23 mouse cellular contexts compared by ENCODE assay signal in genomic region chr2:164040949-164041348, GRCm38 (mm10). TPM values are rescaled to one million over a fixed set of nuclear protein-coding genes. Genes with fewer than 3 reads are reported as not detected.
DNase-seq lines count a peak whose midpoint lies in the region; ATAC-seq and TF ChIP-seq lines count a peak whose summit lies in the region.
"Had no signal": no experiment of that assay in that cellular context is flagged by ENCODE, and none has a peak within 500 bp of the region (broad histone marks: within the 10 kb centered on the region; RNA-seq: fewer than 3 reads in every experiment).

No protein-coding gene starts in this region.

- H3K4me1 ChIP-seq in liver, embryonic 14.5 days (replicated peaks; ENCODE audit: control insufficient read depth in 2 of 2, insufficient read depth in 2 of 2, low read length in 1 of 2) = no peaks in the 10 kb centered on the region
- peaks cover 3% of the 10 kb centered on the region for H3K4me1 ChIP-seq in bone marrow, adult 2 months (ENCODE audit: control insufficient read depth, insufficient read depth, low read length)
- H3K4me1 ChIP-seq: hindbrain, embryonic 13.5 days had no signal

- H3K27ac ChIP-seq in liver, embryonic 14.5 days = no peak overlapping the region
- H3K27ac ChIP-seq in bone marrow, adult 2 months (ENCODE audit: control insufficient read depth, insufficient read depth, low read depth, low read length, poor library complexity) = peak overlapping the region; percentile 42; the same call in 1 of the 2 replicates
- H3K27ac ChIP-seq: embryonic facial prominence, embryonic 15.5 days; hindbrain, embryonic 13.5 days; layer of hippocampus, adult 2 months; limb, embryonic 15.5 days had no signal

- 63% methylated on average over 6 of the region's 6 CpGs for WGBS in liver, embryonic 14.5 days (ENCODE audit: insufficient replicate concordance)
- WGBS in bone marrow, adult 2 months = 35% methylated on average over 6 of the region's 6 CpGs

- H3K4me3 ChIP-seq in liver, embryonic 14.5 days (ENCODE audit: insufficient read depth in 1 of 2, low read depth in 2 of 2, low read length in 2 of 2) = no peak overlapping the region
- no peak overlapping the region for H3K4me3 ChIP-seq in bone marrow, adult 2 months (replicated peaks; ENCODE audit: control insufficient read depth, low read depth, low read length)
- H3K4me3 ChIP-seq: embryonic facial prominence, embryonic 15.5 days; heart, embryonic 12.5 days; hindbrain, embryonic 13.5 days; layer of hippocampus, adult 2 months; limb, embryonic 15.5 days had no signal

- H3K4me2 ChIP-seq in liver, embryonic 14.5 days (ENCODE audit: low read depth) = no peak overlapping the region
- H3K4me2 ChIP-seq: embryonic facial prominence, embryonic 15.5 days; heart, embryonic 12.5 days; hindbrain, embryonic 13.5 days; limb, embryonic 15.5 days; midbrain, embryonic 11.5 days had no signal

- no peaks in the 10 kb centered on the region for H3K27me3 ChIP-seq in liver, embryonic 14.5 days (ENCODE audit: control insufficient read depth, insufficient read depth, low read length)
- H3K27me3 ChIP-seq: CH12.LX; embryonic facial prominence, embryonic 15.5 days; hindbrain, embryonic 13.5 days; limb, embryonic 15.5 days had no signal

- no peaks in the 10 kb centered on the region for H3K36me3 ChIP-seq in liver, embryonic 14.5 days (replicated peaks; ENCODE audit: control insufficient read depth, insufficient read depth, low read depth)
- H3K36me3 ChIP-seq: embryonic facial prominence, embryonic 15.5 days; heart, embryonic 12.5 days; hindbrain, embryonic 13.5 days; limb, embryonic 15.5 days had no signal

- ATAC-seq in liver, embryonic 14.5 days (ENCODE audit: insufficient read depth) = no peak
- peak; percentile 42; the same call in 1 of the 2 replicates for ATAC-seq in neutrophil, adult 5-6 weeks (ENCODE audit: extremely low read depth, insufficient number of reproducible peaks, low FRiP score, poor library complexity, severe bottlenecking)
- ATAC-seq: forebrain, embryonic 16.5 days; inflammation-experienced regulatory T-cells, adult 6 months had no signal

- no peak overlapping the region for H3K9ac ChIP-seq in liver, embryonic 14.5 days (replicated peaks)
- H3K9ac ChIP-seq: embryonic facial prominence, embryonic 15.5 days; heart, embryonic 12.5 days; hindbrain, embryonic 13.5 days; limb, embryonic 15.5 days had no signal

- no peak for TF ChIP-seq CTCF in liver, embryonic 14.5 days (IDR thresholded peaks at IDR 0.05; ENCODE audit: low read depth)
- TF ChIP-seq CTCF in bone marrow, adult 2 months (IDR thresholded peaks at IDR 0.05; ENCODE audit: control insufficient read depth, insufficient read depth, low read length) = no peak

- TF ChIP-seq EP300 in liver, embryonic 14.5 days (IDR thresholded peaks at IDR 0.05; ENCODE audit: low read depth) = no peak

- TF ChIP-seq POLR2A in bone marrow, adult 2 months (IDR thresholded peaks at IDR 0.05; ENCODE audit: borderline replicate concordance, control insufficient read depth, low read depth, low read length) = no peak

- H3K9me3 ChIP-seq in liver, embryonic 14.5 days (ENCODE audit: control insufficient read depth, low read length) = no peaks in the 10 kb centered on the region
- H3K9me3 ChIP-seq: embryonic facial prominence, embryonic 15.5 days; heart, embryonic 12.5 days; hindbrain, embryonic 13.5 days; limb, embryonic 15.5 days had no signal

- peak in 2 of 3 experiments; percentile 7 to 19 for DNase-seq in liver, embryonic 14.5 days (ENCODE audit: low read depth in 3 of 3, low spot score in 3 of 3)
- no peak for DNase-seq in liver
- peak; percentile 61 for DNase-seq in lung, postnatal 36 days
- DNase-seq in urinary bladder, postnatal 4 days (ENCODE audit: low spot score in 2 of 2) = no peak
- DNase-seq in retina, postnatal 1 day = no peak
- DNase-seq: cerebellum, postnatal 14 days; embryo, embryonic 11 days; heart, adult 11 months; heart, postnatal 14 days; kidney, adult 8-10 months; kidney, postnatal 14 days; thymus, adult 2 months had no signal

RNA-seq across cellular contexts. Expression of gene Pabpc1l, which starts 15.7 kb away (rescaled TPM):
- 0.22 and 0.29 TPM in 2 replicates for polyA plus RNA-seq in liver, embryonic 14.5 days (2012; rRNA removed)
- not detected in 2 replicates for polyA plus RNA-seq in liver, embryonic 14.5 days (2014; fragmentation: Nextera tagmentation; extraction: Ambion mirVana)
- 8.6 and 10.8 TPM in 2 replicates for polyA plus RNA-seq in bone marrow, adult 2 months (2011; ENCODE audit: insufficient read depth, insufficient read length, low replicate concordance, missing spikeins)
- 0.37 and 6.4 TPM in 2 replicates for total RNA-seq in neutrophil, adult 5-6 weeks (2017)

RNA-seq across cellular contexts. Expression of gene Stk4, which starts 29.2 kb away (rescaled TPM):
- 8.0 and 11.8 TPM in 2 replicates for polyA plus RNA-seq in liver, embryonic 14.5 days (2012; rRNA removed)
- 19.6 and 21.7 TPM in 2 replicates for polyA plus RNA-seq in liver, embryonic 14.5 days (2014; fragmentation: Nextera tagmentation; extraction: Ambion mirVana)
- polyA plus RNA-seq in bone marrow, adult 2 months (2011; ENCODE audit: insufficient read depth, insufficient read length, low replicate concordance, missing spikeins) = 27.5 and 28.7 TPM in 2 replicates
- 434 and 452 TPM in 2 replicates for total RNA-seq in neutrophil, adult 5-6 weeks (2017)

RNA-seq across cellular contexts. Expression of gene Tomm34, which starts 30.0 kb away (rescaled TPM):
- 10.1 and 11.6 TPM in 2 replicates for polyA plus RNA-seq in liver, embryonic 14.5 days (2012; rRNA removed)
- 16.0 and 19.0 TPM in 2 replicates for polyA plus RNA-seq in liver, embryonic 14.5 days (2014; fragmentation: Nextera tagmentation; extraction: Ambion mirVana)
- polyA plus RNA-seq in bone marrow, adult 2 months (2011; ENCODE audit: insufficient read depth, insufficient read length, low replicate concordance, missing spikeins) = 34.6 and 50.9 TPM in 2 replicates
- 63.2 and 77.7 TPM in 2 replicates for total RNA-seq in neutrophil, adult 5-6 weeks (2017)

RNA-seq across cellular contexts. Expression of gene Ywhab, which starts 46.2 kb away (rescaled TPM):
- 20.2 and 32.3 TPM in 2 replicates for polyA plus RNA-seq in liver, embryonic 14.5 days (2012; rRNA removed)
- 79.6 and 88.4 TPM in 2 replicates for polyA plus RNA-seq in liver, embryonic 14.5 days (2014; fragmentation: Nextera tagmentation; extraction: Ambion mirVana)
- polyA plus RNA-seq in bone marrow, adult 2 months (2011; ENCODE audit: insufficient read depth, insufficient read length, low replicate concordance, missing spikeins) = 38.3 and 61.2 TPM in 2 replicates
- 48.5 and 49.7 TPM in 2 replicates for total RNA-seq in neutrophil, adult 5-6 weeks (2017)

Comparison
In these comparisons a context has a peak if more than half of its experiments do, and no peak if none do; other contexts are left out.
1. DNase-seq: peak in liver, embryonic 14.5 days (2 of 3) and lung, postnatal 36 days (single experiment); none in liver (single experiment), urinary bladder, postnatal 4 days (0 of 2) and retina, postnatal 1 day (single experiment).